10 mouse cellular contexts compared by ENCODE assay signal in genomic region chr4:108798083-108798830, GRCm38 (mm10). TPM values are rescaled to one million over a fixed set of nuclear protein-coding genes. Genes with fewer than 3 reads are reported as not detected.
DNase-seq lines count a peak whose midpoint lies in the region; ATAC-seq and TF ChIP-seq lines count a peak whose summit lies in the region.
"Had no signal": no experiment of that assay in that cellular context is flagged by ENCODE, and none has a peak within 500 bp of the region (broad histone marks: within the 10 kb centered on the region; RNA-seq: fewer than 3 reads in every experiment).

No protein-coding gene starts in this region.

- H3K4me1 ChIP-seq in E14TG2a.4 (replicated peaks; ENCODE audit: low read depth, low read length), result peaks cover 20% of the 10 kb centered on the region
- H3K4me1 ChIP-seq in limb, embryonic 11.5 days (ENCODE audit: control insufficient read depth, insufficient read depth, low read length), result no peaks in the 10 kb centered on the region

- H3K27me3 ChIP-seq in E14TG2a.4 (ENCODE audit: insufficient read depth, low read length), result no peaks in the 10 kb centered on the region
- no peaks in the 10 kb centered on the region for H3K27me3 ChIP-seq in limb, embryonic 11.5 days (ENCODE audit: control insufficient read depth, insufficient read depth, low read length)
- H3K27me3 ChIP-seq: heart, embryonic 15.5 days; stomach, embryonic 15.5 days had no signal

- TF ChIP-seq CTCF in E14TG2a.4 (conservative IDR thresholded peaks at IDR 0.05; ENCODE audit: low read length), result peak; percentile 96

- no peaks in the 10 kb centered on the region for H3K9me3 ChIP-seq in E14TG2a.4 (ENCODE audit: low read length)
- H3K9me3 ChIP-seq in limb, embryonic 11.5 days (ENCODE audit: control insufficient read depth, low read length), result no peaks in the 10 kb centered on the region
- H3K9me3 ChIP-seq: heart, embryonic 15.5 days; stomach, embryonic 15.5 days had no signal

- ATAC-seq in limb, embryonic 11.5 days (ENCODE audit: insufficient number of reproducible peaks, low FRiP score, low TSS enrichment, low read depth), result no peak

- DNase-seq in A20 (ENCODE audit: low read depth, low spot score), result peak; percentile 47
- peak; percentile 16 for DNase-seq in c-Kit-negative CD71-positive TER-119-positive erythroid progenitor cells, embryonic 14.5 days (ENCODE audit: low read depth, low spot score)
- DNase-seq in forelimb bud, embryonic 11.5 days (ENCODE audit: low read depth, low spot score), result peak; percentile 41
- DNase-seq in kidney, adult 8-10 months, result peak; percentile 44 to 79
- DNase-seq in limb, embryonic 11.5 days (ENCODE audit: low spot score), result peak; percentile 78
- DNase-seq in retina, postnatal 7 days (ENCODE audit: low read depth, low spot score), result peak; percentile 42
- peak; percentile 50 for DNase-seq in yolk sac, embryonic 10.5 days (ENCODE audit: low spot score)

- 47% methylated on average over 2 of the region's 2 CpGs for WGBS in limb, embryonic 11.5 days

- no peak overlapping the region for H3K4me3 ChIP-seq in E14TG2a.4 (replicated peaks; ENCODE audit: low read length)
- no peak overlapping the region for H3K4me3 ChIP-seq in limb, embryonic 11.5 days (ENCODE audit: low read depth, low read length)
- H3K4me3 ChIP-seq: heart, embryonic 15.5 days; stomach, embryonic 15.5 days had no signal

- H3K27ac ChIP-seq in limb, embryonic 11.5 days (replicated peaks; ENCODE audit: low read depth, low read length), result no peak overlapping the region
- H3K27ac ChIP-seq: heart, embryonic 15.5 days; stomach, embryonic 15.5 days had no signal

- H3K9ac ChIP-seq in limb, embryonic 11.5 days (ENCODE audit: low read length), result no peak overlapping the region
- H3K9ac ChIP-seq: heart, embryonic 15.5 days; stomach, embryonic 15.5 days had no signal

- H3K4me2 ChIP-seq in limb, embryonic 11.5 days (ENCODE audit: low read depth, severe bottlenecking), result no peak overlapping the region
- H3K4me2 ChIP-seq: heart, embryonic 15.5 days; stomach, embryonic 15.5 days had no signal

- H3K36me3 ChIP-seq in E14TG2a.4 (ENCODE audit: insufficient read depth, low read length), result no peaks in the 10 kb centered on the region
- H3K36me3 ChIP-seq in limb, embryonic 11.5 days (ENCODE audit: control insufficient read depth, insufficient read depth, low read length), result no peaks in the 10 kb centered on the region
- H3K36me3 ChIP-seq: heart, embryonic 15.5 days; stomach, embryonic 15.5 days had no signal

RNA-seq across cellular contexts. Expression of gene Zfyve9, which starts 17.7 kb away (rescaled TPM):
- 4.7 and 4.8 TPM in 2 replicates for polyA plus RNA-seq in limb, embryonic 11.5 days (2014; fragmentation: Nextera tagmentation; extraction: Ambion mirVana)

RNA-seq across cellular contexts. Expression of gene Btf3l4, which starts 35.2 kb away (rescaled TPM):
- polyA plus RNA-seq in limb, embryonic 11.5 days (2014; fragmentation: Nextera tagmentation; extraction: Ambion mirVana), result 249 and 251 TPM in 2 replicates

RNA-seq across cellular contexts. Expression of gene Txndc12, which starts 36.1 kb away (rescaled TPM):
- polyA plus RNA-seq in limb, embryonic 11.5 days (2014; fragmentation: Nextera tagmentation; extraction: Ambion mirVana), result 116 TPM in 2 replicates

RNA-seq across cellular contexts. Expression of gene Kti12, which starts 49.3 kb away (rescaled TPM):
- polyA plus RNA-seq in limb, embryonic 11.5 days (2014; fragmentation: Nextera tagmentation; extraction: Ambion mirVana), result 59.3 and 60.9 TPM in 2 replicates

RNA-seq across cellular contexts. Expression of gene A730015C16Rik, which starts 50.2 kb away (rescaled TPM):
- polyA plus RNA-seq in limb, embryonic 11.5 days (2014; fragmentation: Nextera tagmentation; extraction: Ambion mirVana), result 0.71 and 1.5 TPM in 2 replicates

Comparison
In these comparisons a context has a peak if more than half of its experiments do, and no peak if none do; other contexts are left out.
1. DNase-seq: peak in every context shown above with its lines; median percentile 78 in limb, embryonic 11.5 days; 62 in kidney, adult 8-10 months; 50 in yolk sac, embryonic 10.5 days; 47 in A20; 42 in retina, postnatal 7 days; 41 in forelimb bud, embryonic 11.5 days; 16 in c-Kit-negative CD71-positive TER-119-positive erythroid progenitor cells, embryonic 14.5 days.